Mouse (Mus musculus) small intestine, adult 2 months (tissue): ENCODE results near the gene Zbtb24. TPM values are rescaled to one million over a fixed set of nuclear protein-coding genes. Genes with fewer than 3 reads are reported as not detected.

Experiments used
- H3K27ac ChIP-seq: fragments of 200-500 bp; 2 replicates; pipeline ENCODE4 v1.5.1; 2012; ENCODE audit warnings: low read depth, low read length, control low read depth, inconsistent platforms; ENCODE audit not compliant: insufficient read depth
- H3K27me3 ChIP-seq: fragments of 200-500 bp; 2 replicates; pipeline ENCODE4 v1.6.1; 2012; ENCODE audit warnings: mild to moderate bottlenecking, moderate library complexity, low read length, inconsistent platforms; ENCODE audit not compliant: control insufficient read depth, insufficient read depth
- H3K36me3 ChIP-seq: fragments of 200-500 bp; 2 replicates; pipeline ENCODE4 v1.6.1; 2012; ENCODE audit warnings: mild to moderate bottlenecking, low read length, control low read depth, inconsistent platforms; ENCODE audit not compliant: control insufficient read depth, insufficient read depth
- H3K4me1 ChIP-seq: fragments of 200-500 bp; 2 replicates; pipeline ENCODE4 v1.6.1; 2012; ENCODE audit warnings: low read length, inconsistent platforms, mixed read lengths; ENCODE audit not compliant: control insufficient read depth, insufficient read depth, insufficient read length
- H3K4me3 ChIP-seq: fragments of 200-500 bp; 2 replicates; pipeline ENCODE4 v1.5.1; 2012; ENCODE audit warnings: low read depth, mild to moderate bottlenecking, control low read depth, inconsistent platforms, low read length, moderate library complexity
- CTCF ChIP-seq: fragments of 200-500 bp; IDR thresholded peaks from 2 replicates; pipeline ENCODE4 v1.5.1; 2012; ENCODE audit warnings: low read depth, mild to moderate bottlenecking, control low read depth, inconsistent platforms, low read length, moderate library complexity, mixed read lengths; ENCODE audit not compliant: insufficient replicate concordance, insufficient read length; ENCODE audit errors: extremely low read depth
- POLR2A ChIP-seq: fragments of 200-500 bp; IDR thresholded peaks from 2 replicates; pipeline ENCODE4 v1.6.1; 2012; ENCODE audit warnings: low read depth, mild to moderate bottlenecking, control low read depth, inconsistent platforms, low read length, moderate library complexity
- WGBS: fragments of 180-500 bp; shearing (Covaris S2); methylation state at CpG from one replicate; pipeline ENCODE4 v1.1.7; 2018; 5-methylcytosine and 5-hydroxymethylcytosine counted together
- polyA plus RNA-seq: library from polyadenylated mRNA; depleted of rRNA; stranded (reverse); fragments of >200 nt; gene quantifications from 2 replicates; pipeline ENCODE4 v1.2.3, GENCODE M21; 2012

Zbtb24 gene
- polyA plus RNA-seq, 1 experiment = 15.7 TPM

- Histone ChIP-seq H3K4me1 (no peaks in the 10 kb centered on the region), H3K27me3 (no peaks in the 10 kb centered on the region), H3K27ac (no peak overlapping the region), H3K36me3 (no peaks in the 10 kb centered on the region), H3K4me3 (no peak overlapping the region)
- WGBS = 62% methylated on average over 9 of the region's 9 CpGs
- TF ChIP-seq CTCF (no peak), POLR2A (no peak)
These were observed 29.5 kb upstream of the Zbtb24 start for GRCm38 (mm10) chr10:41420496-41421200.

- TF ChIP-seq POLR2A (no peak), CTCF (no peak)
- Histone ChIP-seq H3K27me3 (no peaks in the 10 kb centered on the region), H3K27ac (no peak overlapping the region), H3K36me3 (no peaks in the 10 kb centered on the region), H3K4me1 (no peaks in the 10 kb centered on the region), H3K4me3 (no peak overlapping the region)
- WGBS = 77% methylated on average over 2 of the region's 2 CpGs
These were observed 26.5 kb upstream of the Zbtb24 start for GRCm38 (mm10) chr10:41423681-41424080.

GRCm38 (mm10) chr10:41426368-41426767 is 23.8 kb upstream of the Zbtb24 start:
- Histone ChIP-seq H3K27me3 (no peaks in the 10 kb centered on the region; the same call in 1 of the 2 replicates), H3K27ac (no peak overlapping the region), H3K4me1 (no peaks in the 10 kb centered on the region), H3K4me3 (no peak overlapping the region), H3K36me3 (no peaks in the 10 kb centered on the region)
- WGBS = 40% methylated on average over 6 of the region's 6 CpGs
- TF ChIP-seq POLR2A (no peak), CTCF (no peak)

- Histone ChIP-seq H3K36me3 (no peaks in the 10 kb centered on the region), H3K4me3 (no peak overlapping the region), H3K27me3 (no peaks in the 10 kb centered on the region), H3K4me1 (peaks cover 4% of the 10 kb centered on the region; the same call in 1 of the 2 replicates), H3K27ac (no peak overlapping the region)
- TF ChIP-seq CTCF (no peak), POLR2A (no peak)
- WGBS = 29% methylated on average over 4 of the region's 4 CpGs
These were observed 15.6 kb upstream of the Zbtb24 start for GRCm38 (mm10) chr10:41434624-41435023.

- WGBS = 32% methylated on average over 3 of the region's 3 CpGs
- H3K27me3 ChIP-seq = no peaks in the 10 kb centered on the region
- no peaks in the 10 kb centered on the region for H3K36me3 ChIP-seq
- H3K27ac ChIP-seq = no peak overlapping the region
- no peak overlapping the region for H3K4me3 ChIP-seq
- peaks cover 4% of the 10 kb centered on the region; the same call in 1 of the 2 replicates for H3K4me1 ChIP-seq
- TF ChIP-seq CTCF (no peak), POLR2A (no peak)
These were observed 15.0 kb upstream of the Zbtb24 start for GRCm38 (mm10) chr10:41435141-41435540.

GRCm38 (mm10) chr10:41448216-41448615 is 2.0 kb upstream of the Zbtb24 start:
- no peak for TF ChIP-seq POLR2A
- no peak for TF ChIP-seq CTCF
- Histone ChIP-seq H3K27me3 (no peaks in the 10 kb centered on the region), H3K4me1 (peaks cover 8% of the 10 kb centered on the region; the same call in 1 of the 2 replicates), H3K4me3 (no peak overlapping the region), H3K36me3 (peaks cover 4% of the 10 kb centered on the region; the same call in 1 of the 2 replicates), H3K27ac (no peak overlapping the region)
- WGBS = 59% methylated on average over 1 of the region's 1 CpGs

GRCm38 (mm10) chr10:41449684-41450083 is 499 bp upstream of the Zbtb24 start:
- no peaks in the 10 kb centered on the region for H3K27me3 ChIP-seq
- peaks cover 9% of the 10 kb centered on the region; the same call in 1 of the 2 replicates for H3K4me1 ChIP-seq
- 9% methylated on average over 14 of the region's 14 CpGs for WGBS
- TF ChIP-seq POLR2A (no peak), CTCF (no peak)
- peaks cover 10% of the 10 kb centered on the region for H3K36me3 ChIP-seq
- peak overlapping the region; percentile 97 for H3K4me3 ChIP-seq
- H3K27ac ChIP-seq = peak overlapping the region; percentile 84
